Mouse (Mus musculus): ENCODE measurements around the gene Ces1b. TPM values are rescaled to one million over a fixed set of nuclear protein-coding genes. Genes with fewer than 3 reads are reported as not detected.

The Ces1b gene
- polyA plus RNA-seq, 1 experiment from 2014 or later, result 0.13 TPM

DNA sequence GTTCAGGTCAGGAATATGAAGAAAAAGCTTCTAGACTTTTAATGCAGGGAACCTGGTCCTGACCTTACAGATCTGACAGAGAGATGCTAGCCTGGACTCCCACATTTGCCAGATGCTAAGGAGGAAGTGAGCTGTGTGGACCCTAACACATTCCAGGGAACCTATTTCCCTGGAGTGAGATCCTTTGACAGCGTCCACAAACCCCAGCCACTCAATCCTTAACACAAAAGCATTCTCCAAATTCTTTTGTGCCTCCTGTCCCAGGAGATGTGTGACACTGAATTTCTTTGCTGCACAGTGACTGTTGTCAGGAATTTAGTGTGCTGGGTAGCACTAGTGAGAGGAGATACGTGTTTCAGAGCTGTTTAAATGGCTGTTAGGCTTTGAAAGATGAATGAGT lies 41.0 kb downstream of the Ces1b start:
- Histone ChIP-seq H3K36me3 (ENCODE audit: control insufficient read depth, insufficient read depth, low read length) (no peaks in the 10 kb centered on the region), H3K9me3 (ENCODE audit: control insufficient read depth, low read length) (no peaks in the 10 kb centered on the region), H3K4me2 (replicated peaks; ENCODE audit: low read depth) (no peak overlapping the region), H3K9ac (ENCODE audit: low read length) (no peak overlapping the region), H3K4me1 (replicated peaks; ENCODE audit: control insufficient read depth, insufficient read depth) (no peaks in the 10 kb centered on the region), H3K27ac (replicated peaks) (no peak overlapping the region), H3K4me3 (ENCODE audit: low read depth, low read length) (no peak overlapping the region), H3K27me3 (ENCODE audit: control insufficient read depth, insufficient read depth, low read length) (no peaks in the 10 kb centered on the region)
- TF ChIP-seq CTCF (IDR thresholded peaks at IDR 0.05; ENCODE audit: low read depth) (no peak), EP300 (optimal IDR thresholded peaks at IDR 0.05) (no peak)
- no peak for DNase-seq (ENCODE audit: low spot score)
- WGBS, result 11% methylated on average over 2 of the region's 2 CpGs
- no peak for ATAC-seq (ENCODE audit: low FRiP score, low TSS enrichment)

DNA sequence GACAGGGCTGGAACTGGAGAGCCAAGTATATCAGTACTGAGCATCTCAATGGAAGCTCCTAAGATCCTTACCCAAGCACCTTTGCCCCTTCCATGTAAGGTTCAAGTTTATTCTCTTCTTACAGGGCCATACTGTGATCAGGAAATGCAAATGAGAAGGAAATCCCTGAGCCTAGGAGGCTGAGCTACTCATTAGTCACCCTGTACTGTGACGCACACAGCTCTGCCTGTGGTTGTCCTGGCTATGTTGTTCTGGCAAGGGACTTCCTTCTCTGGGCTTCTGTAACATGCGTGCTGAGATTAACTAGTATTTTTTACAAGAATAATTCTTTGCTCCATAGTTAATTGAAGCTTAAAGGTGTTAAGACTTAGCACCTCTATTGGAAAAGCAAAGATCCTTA lies 49.2 kb downstream of the Ces1b start:
- H3K4me3 ChIP-seq (ENCODE audit: low read depth, low read length), result no peak overlapping the region
- ATAC-seq (ENCODE audit: low FRiP score, low TSS enrichment), result peak; percentile 85
- no peak overlapping the region for H3K9ac ChIP-seq (ENCODE audit: low read length)
- TF ChIP-seq CTCF (IDR thresholded peaks at IDR 0.05; ENCODE audit: low read depth) (no peak), EP300 (optimal IDR thresholded peaks at IDR 0.05) (no peak)
- H3K36me3 ChIP-seq (ENCODE audit: control insufficient read depth, insufficient read depth, low read length), result no peaks in the 10 kb centered on the region
- H3K4me2 ChIP-seq (replicated peaks; ENCODE audit: low read depth), result no peak overlapping the region
- WGBS, result 61% methylated on average over 2 of the region's 2 CpGs
- no peaks in the 10 kb centered on the region for H3K27me3 ChIP-seq (ENCODE audit: control insufficient read depth, insufficient read depth, low read length)
- H3K27ac ChIP-seq (replicated peaks), result no peak overlapping the region
- DNase-seq (ENCODE audit: low spot score), result no peak
- H3K9me3 ChIP-seq (ENCODE audit: control insufficient read depth, low read length), result no peaks in the 10 kb centered on the region
- H3K4me1 ChIP-seq (replicated peaks; ENCODE audit: control insufficient read depth, insufficient read depth), result no peaks in the 10 kb centered on the region

DNA sequence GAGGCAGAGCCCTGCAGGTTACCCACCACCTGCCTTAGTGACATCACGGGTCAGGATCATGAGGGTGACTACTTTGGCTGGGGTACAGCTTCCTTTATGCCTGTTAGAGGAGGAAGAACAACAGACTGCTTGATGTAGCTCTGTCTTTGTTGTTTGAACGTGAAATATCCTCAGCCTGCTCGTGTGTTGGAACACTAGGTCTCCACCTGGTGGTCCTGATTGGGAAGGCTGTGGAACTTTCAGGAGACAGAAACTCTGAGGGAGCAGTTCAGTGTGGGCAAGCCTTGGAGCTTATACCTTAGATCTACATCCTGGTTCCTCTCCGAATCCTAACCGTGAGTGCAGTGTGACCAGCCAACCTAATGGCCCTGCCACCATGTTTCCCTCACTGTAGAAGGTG lies 58.1 kb downstream of the Ces1b start:
- TF ChIP-seq EP300 (optimal IDR thresholded peaks at IDR 0.05) (no peak), CTCF (IDR thresholded peaks at IDR 0.05; ENCODE audit: low read depth) (peak; percentile 44)
- ATAC-seq (ENCODE audit: low FRiP score, low TSS enrichment), result no peak

DNA sequence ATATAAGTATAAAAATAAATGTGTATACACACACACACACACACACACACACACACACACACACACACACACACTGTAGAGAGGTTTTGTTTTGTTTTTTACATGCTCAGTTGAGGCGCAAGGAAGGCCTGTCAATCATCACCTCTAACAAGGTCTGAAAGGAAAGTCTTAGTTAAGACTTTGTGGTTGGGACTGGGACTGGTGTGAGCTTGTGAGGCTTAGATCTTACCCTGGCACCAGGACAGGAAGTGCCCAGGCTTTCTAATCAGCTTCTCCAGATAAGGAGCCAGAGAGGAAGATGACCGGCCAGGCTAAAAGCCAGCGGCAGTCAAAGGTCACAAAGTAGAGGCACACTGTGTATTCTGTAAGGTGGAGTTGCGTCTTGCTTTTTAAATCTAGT lies 65.5 kb downstream of the Ces1b start:
- ATAC-seq (ENCODE audit: low FRiP score, low TSS enrichment), result no peak
- Histone ChIP-seq H3K36me3 (ENCODE audit: control insufficient read depth, insufficient read depth, low read length) (no peaks in the 10 kb centered on the region), H3K4me1 (replicated peaks; ENCODE audit: control insufficient read depth, insufficient read depth) (no peaks in the 10 kb centered on the region), H3K9me3 (ENCODE audit: control insufficient read depth, low read length) (no peaks in the 10 kb centered on the region), H3K4me3 (ENCODE audit: low read depth, low read length) (no peak overlapping the region), H3K4me2 (replicated peaks; ENCODE audit: low read depth) (no peak overlapping the region), H3K27ac (replicated peaks) (no peak overlapping the region), H3K27me3 (ENCODE audit: control insufficient read depth, insufficient read depth, low read length) (no peaks in the 10 kb centered on the region), H3K9ac (ENCODE audit: low read length) (no peak overlapping the region)
- WGBS, result 34% methylated on average over 4 of the region's 4 CpGs
- TF ChIP-seq EP300 (optimal IDR thresholded peaks at IDR 0.05), result no peak
- TF ChIP-seq CTCF (IDR thresholded peaks at IDR 0.05; ENCODE audit: low read depth), result no peak
- no peak for DNase-seq (ENCODE audit: low spot score)

More for the DNA sequence above, 58.1 kb downstream of the Ces1b start:
- H3K4me1 ChIP-seq (replicated peaks; ENCODE audit: control insufficient read depth, insufficient read depth), result no peaks in the 10 kb centered on the region
- 64% methylated on average over 5 of the region's 5 CpGs for WGBS
- no peaks in the 10 kb centered on the region for H3K9me3 ChIP-seq (ENCODE audit: control insufficient read depth, low read length)
- H3K4me2 ChIP-seq (replicated peaks; ENCODE audit: low read depth), result no peak overlapping the region
- H3K27me3 ChIP-seq (ENCODE audit: control insufficient read depth, insufficient read depth, low read length), result no peaks in the 10 kb centered on the region
- H3K36me3 ChIP-seq (ENCODE audit: control insufficient read depth, insufficient read depth, low read length), result no peaks in the 10 kb centered on the region
- no peak overlapping the region for H3K27ac ChIP-seq (replicated peaks)
- no peak overlapping the region for H3K4me3 ChIP-seq (ENCODE audit: low read depth, low read length)
- no peak for DNase-seq (ENCODE audit: low spot score)
- no peak overlapping the region for H3K9ac ChIP-seq (ENCODE audit: low read length)

DNA sequence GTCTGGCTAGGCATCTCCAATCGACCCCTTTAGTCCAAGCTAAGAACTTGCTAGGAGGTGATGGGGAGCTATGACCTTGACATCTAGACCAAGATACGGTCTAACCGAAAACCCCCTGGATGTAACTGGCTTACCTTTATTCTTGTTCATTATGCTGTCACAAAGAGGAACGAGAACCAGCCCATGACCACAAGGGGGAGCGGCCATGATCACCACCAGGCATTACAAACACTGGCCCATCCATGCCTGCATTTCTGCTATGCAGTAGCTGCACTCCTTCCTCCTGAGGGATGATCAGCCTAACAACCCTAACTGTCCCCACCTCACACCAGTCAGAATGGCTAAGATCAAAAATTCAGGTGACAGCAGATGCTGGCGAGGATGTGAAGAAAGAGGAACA lies 67.6 kb downstream of the Ces1b start:
- TF ChIP-seq EP300 (optimal IDR thresholded peaks at IDR 0.05), result no peak
- peak; percentile 47 for TF ChIP-seq CTCF (IDR thresholded peaks at IDR 0.05; ENCODE audit: low read depth)
- 75% methylated on average over 6 of the region's 6 CpGs for WGBS

DNA sequence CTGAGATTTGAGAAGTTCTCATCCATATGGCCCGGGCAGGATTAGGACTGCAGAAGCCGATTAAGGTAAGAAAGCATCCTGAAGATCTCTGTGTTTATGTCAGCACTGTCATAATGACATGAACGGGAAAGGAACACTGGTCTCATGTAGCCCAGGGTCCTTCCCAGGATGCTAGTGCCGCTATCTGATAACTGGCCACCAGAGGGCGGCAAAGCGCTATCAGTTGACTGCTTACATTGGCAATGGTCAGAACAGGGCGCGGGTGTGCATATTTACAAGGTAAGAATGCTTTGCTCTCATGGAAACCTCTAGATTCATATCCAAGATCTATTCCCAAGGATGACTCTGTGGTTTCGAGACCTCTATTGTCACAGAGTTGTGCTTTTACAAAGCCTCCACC lies 68.4 kb downstream of the Ces1b start:
- TF ChIP-seq EP300 (optimal IDR thresholded peaks at IDR 0.05) (no peak), CTCF (IDR thresholded peaks at IDR 0.05; ENCODE audit: low read depth) (peak; percentile 97)
- no peaks in the 10 kb centered on the region for H3K4me1 ChIP-seq (replicated peaks; ENCODE audit: control insufficient read depth, insufficient read depth)
- no peaks in the 10 kb centered on the region for H3K36me3 ChIP-seq (ENCODE audit: control insufficient read depth, insufficient read depth, low read length)
- no peak overlapping the region for H3K4me2 ChIP-seq (replicated peaks; ENCODE audit: low read depth)
- DNase-seq (ENCODE audit: low spot score), result peak; percentile 87
- H3K9ac ChIP-seq (ENCODE audit: low read length), result no peak overlapping the region
- H3K4me3 ChIP-seq (ENCODE audit: low read depth, low read length), result no peak overlapping the region
- no peaks in the 10 kb centered on the region for H3K27me3 ChIP-seq (ENCODE audit: control insufficient read depth, insufficient read depth, low read length)
- ATAC-seq (ENCODE audit: low FRiP score, low TSS enrichment), result peak; percentile 71; the same call in 1 of the 2 replicates
- WGBS, result 8% methylated on average over 9 of the region's 9 CpGs
- no peaks in the 10 kb centered on the region for H3K9me3 ChIP-seq (ENCODE audit: control insufficient read depth, low read length)
- H3K27ac ChIP-seq (replicated peaks), result no peak overlapping the region

More for the DNA sequence above, 67.6 kb downstream of the Ces1b start:
- no peak for ATAC-seq (ENCODE audit: low FRiP score, low TSS enrichment)
- H3K4me2 ChIP-seq (replicated peaks; ENCODE audit: low read depth), result no peak overlapping the region
- no peak overlapping the region for H3K9ac ChIP-seq (ENCODE audit: low read length)
- no peak for DNase-seq (ENCODE audit: low spot score)
- no peaks in the 10 kb centered on the region for H3K27me3 ChIP-seq (ENCODE audit: control insufficient read depth, insufficient read depth, low read length)
- H3K9me3 ChIP-seq (ENCODE audit: control insufficient read depth, low read length), result no peaks in the 10 kb centered on the region
- H3K27ac ChIP-seq (replicated peaks), result no peak overlapping the region
- H3K36me3 ChIP-seq (ENCODE audit: control insufficient read depth, insufficient read depth, low read length), result no peaks in the 10 kb centered on the region
- no peaks in the 10 kb centered on the region for H3K4me1 ChIP-seq (replicated peaks; ENCODE audit: control insufficient read depth, insufficient read depth)
- no peak overlapping the region for H3K4me3 ChIP-seq (ENCODE audit: low read depth, low read length)
